Mouse (Mus musculus): Measurements from ENCODE around the gene Arl5b.

GRCm38 (mm10) chr2:15065447-15065846 is 16.3 kb downstream of the Arl5b start:
- no peak for TF ChIP-seq CTCF (IDR thresholded peaks at IDR 0.05; ENCODE audit: control insufficient read depth, insufficient read depth, insufficient read length)
- TF ChIP-seq MAX (IDR thresholded peaks at IDR 0.05), result no peak
- TF ChIP-seq MYOG (IDR thresholded peaks at IDR 0.05; ENCODE audit: control insufficient read depth, extremely low read depth, insufficient read length), result no peak
- TF ChIP-seq CEBPB (IDR thresholded peaks at IDR 0.05; ENCODE audit: low read depth), result no peak
